Mouse (Mus musculus): ENCODE measurements around the gene Fsip1. TPM values are rescaled to one million over a fixed set of nuclear protein-coding genes. Genes with fewer than 3 reads are reported as not detected.
A peak's percentile ranks its signal among the peaks of the same experiment; 100 is the strongest.

Fsip1 gene
- 0.14 TPM for polyA plus RNA-seq (2012; fragmentation: generic; extraction: Trizol)

DNA sequence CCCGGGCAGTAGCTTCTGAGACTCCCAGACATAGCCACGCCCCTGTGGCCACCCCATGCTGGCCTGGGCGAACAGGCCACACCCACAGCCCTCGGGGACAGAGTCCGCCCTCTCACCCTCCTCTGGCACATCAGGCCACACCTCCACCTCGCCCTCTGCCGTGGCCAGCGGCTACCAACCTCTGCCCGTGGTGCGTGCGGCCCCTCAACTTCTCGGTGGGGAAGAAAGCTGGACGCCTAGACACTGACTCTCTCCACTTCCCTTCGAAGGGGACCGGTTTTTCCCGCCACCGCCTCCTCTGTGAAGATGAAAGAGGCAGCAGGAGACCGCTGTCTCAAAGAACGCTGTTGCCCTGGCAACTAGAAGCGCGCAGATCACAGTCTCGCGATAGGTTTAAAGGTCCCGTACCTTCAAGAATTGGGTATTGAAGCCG lies at the start of gene Fsip1:
Gene Fsip1 (minus strand): TSS at position 346 of the 433 bp plus-strand sequence.
- no peaks in the 10 kb centered on the region for H3K36me3 ChIP-seq (ENCODE audit: control insufficient read depth, insufficient read depth)
- no peaks in the 10 kb centered on the region for H3K79me2 ChIP-seq (ENCODE audit: control insufficient read depth, insufficient read depth)

GRCm38 (mm10) chr2:118306522-118306895 lies 49.7 kb upstream of the Fsip1 start:
- Histone ChIP-seq H3K4me3 (no peak overlapping the region), H3K27me3 (ENCODE audit: control insufficient read depth, insufficient read depth, insufficient read length) (no peaks in the 10 kb centered on the region), H3K79me2 (ENCODE audit: control insufficient read depth, insufficient read depth) (no peaks in the 10 kb centered on the region), H3K36me3 (ENCODE audit: control insufficient read depth, insufficient read depth) (no peaks in the 10 kb centered on the region), H3ac (ENCODE audit: control insufficient read depth, insufficient read length) (no peak overlapping the region), H3K4me2 (ENCODE audit: low read depth) (peak overlapping the region; percentile 40)
- TF ChIP-seq MYOG (IDR thresholded peaks at IDR 0.05; ENCODE audit: control insufficient read depth in 1 of 3, insufficient read depth in 1 of 3, insufficient read length in 2 of 3, low read depth in 2 of 3) (no peak), POLR2AphosphoS2 (IDR thresholded peaks at IDR 0.05; ENCODE audit: insufficient read length, low read depth) (no peak), POLR2A (IDR thresholded peaks at IDR 0.05; ENCODE audit: insufficient read length, low read depth) (no peak), SRF (IDR thresholded peaks at IDR 0.05; ENCODE audit: control insufficient read depth, insufficient read length, low read depth) (no peak), TCF3 (IDR thresholded peaks at IDR 0.05; ENCODE audit: insufficient read length, low read depth) (no peak), E2F4 (IDR thresholded peaks at IDR 0.05; ENCODE audit: insufficient read depth) (no peak), TCF12 (IDR thresholded peaks at IDR 0.05; ENCODE audit: insufficient read depth, poor library complexity, severe bottlenecking) (no peak), REST (IDR thresholded peaks at IDR 0.05; ENCODE audit: insufficient read depth, insufficient read length) (no peak), MAX (IDR thresholded peaks at IDR 0.05; ENCODE audit: low read depth) (no peak)

More for the DNA sequence above, at the start of gene Fsip1:
- Histone ChIP-seq H3K27me3 (ENCODE audit: control insufficient read depth, insufficient read depth, insufficient read length) (no peaks in the 10 kb centered on the region), H3K4me3 (peak within 1 kb of the TSS; percentile 29), H3K4me2 (ENCODE audit: low read depth) (peak within 1 kb of the TSS; percentile 80), H3ac (ENCODE audit: control insufficient read depth, insufficient read length) (no peak within 1 kb of the TSS)
- TF ChIP-seq CEBPB (IDR thresholded peaks at IDR 0.05; ENCODE audit: insufficient read depth, poor library complexity, severe bottlenecking): no peak
- no peak for TF ChIP-seq POLR2AphosphoS2 (IDR thresholded peaks at IDR 0.05; ENCODE audit: insufficient read length, low read depth)
- TF ChIP-seq POLR2A (IDR thresholded peaks at IDR 0.05; ENCODE audit: insufficient read length, low read depth): peak; percentile 40

- no peaks in the 10 kb centered on the region for H3K36me3 ChIP-seq (ENCODE audit: control insufficient read depth, insufficient read depth)
- H3K79me2 ChIP-seq (ENCODE audit: control insufficient read depth, insufficient read depth): no peaks in the 10 kb centered on the region
- H3ac ChIP-seq (ENCODE audit: control insufficient read depth, insufficient read length): no peak overlapping the region
- no peaks in the 10 kb centered on the region for H3K27me3 ChIP-seq (ENCODE audit: control insufficient read depth, insufficient read depth, insufficient read length)
- H3K4me2 ChIP-seq (ENCODE audit: low read depth): peak overlapping the region; percentile 40
- TF ChIP-seq TCF12 (IDR thresholded peaks at IDR 0.05; ENCODE audit: insufficient read depth, poor library complexity, severe bottlenecking) (no peak), MYOD1 (IDR thresholded peaks at IDR 0.05; ENCODE audit: control insufficient read depth in 1 of 3, insufficient read length in 2 of 3, low read depth in 2 of 3) (peak in 2 of 3 experiments; percentile 50 to 65), TCF3 (IDR thresholded peaks at IDR 0.05; ENCODE audit: insufficient read length, low read depth) (no peak), E2F4 (IDR thresholded peaks at IDR 0.05; ENCODE audit: insufficient read depth) (no peak)
- H3K4me3 ChIP-seq: no peak overlapping the region
Measured at GRCm38 (mm10) chr2:118305827-118306521, 49.2 kb upstream of the Fsip1 start.

- TF ChIP-seq POLR2A (IDR thresholded peaks at IDR 0.05; ENCODE audit: insufficient read length, low read depth): no peak
- TF ChIP-seq MYOG (IDR thresholded peaks at IDR 0.05; ENCODE audit: control insufficient read depth in 1 of 3, insufficient read depth in 1 of 3, insufficient read length in 2 of 3, low read depth in 2 of 3): no peak
- TF ChIP-seq TCF3 (IDR thresholded peaks at IDR 0.05; ENCODE audit: insufficient read length, low read depth): no peak
- no peak for TF ChIP-seq TCF12 (IDR thresholded peaks at IDR 0.05; ENCODE audit: insufficient read depth, poor library complexity, severe bottlenecking)
- TF ChIP-seq MAX (IDR thresholded peaks at IDR 0.05; ENCODE audit: low read depth): no peak
- no peak for TF ChIP-seq SRF (IDR thresholded peaks at IDR 0.05; ENCODE audit: control insufficient read depth, insufficient read length, low read depth)
- no peak for TF ChIP-seq E2F4 (IDR thresholded peaks at IDR 0.05; ENCODE audit: insufficient read depth)
- no peak for TF ChIP-seq MYOD1 (IDR thresholded peaks at IDR 0.05; ENCODE audit: control insufficient read depth in 1 of 3, insufficient read length in 2 of 3, low read depth in 2 of 3)
- TF ChIP-seq USF1 (IDR thresholded peaks at IDR 0.05; ENCODE audit: low read depth): no peak
- no peak for TF ChIP-seq POLR2AphosphoS2 (IDR thresholded peaks at IDR 0.05; ENCODE audit: insufficient read length, low read depth)
- Histone ChIP-seq H3ac (ENCODE audit: control insufficient read depth, insufficient read length) (no peak overlapping the region), H3K4me3 (no peak overlapping the region), H3K36me3 (ENCODE audit: control insufficient read depth, insufficient read depth) (no peaks in the 10 kb centered on the region), H3K79me2 (ENCODE audit: control insufficient read depth, insufficient read depth) (no peaks in the 10 kb centered on the region), H3K4me2 (ENCODE audit: low read depth) (no peak overlapping the region), H3K27me3 (ENCODE audit: control insufficient read depth, insufficient read depth, insufficient read length) (no peaks in the 10 kb centered on the region)
Measured at GRCm38 (mm10) chr2:118303456-118303855, 46.7 kb upstream of the Fsip1 start.

- no peaks in the 10 kb centered on the region for H3K27me3 ChIP-seq (ENCODE audit: control insufficient read depth, insufficient read depth, insufficient read length)
- no peak overlapping the region for H3K4me2 ChIP-seq (ENCODE audit: low read depth)
- H3K4me3 ChIP-seq: no peak overlapping the region
- H3ac ChIP-seq (ENCODE audit: control insufficient read depth, insufficient read length): no peak overlapping the region
- H3K79me2 ChIP-seq (ENCODE audit: control insufficient read depth, insufficient read depth): no peaks in the 10 kb centered on the region
- TF ChIP-seq MAX (IDR thresholded peaks at IDR 0.05; ENCODE audit: low read depth): no peak
- no peak for TF ChIP-seq MYOG (IDR thresholded peaks at IDR 0.05; ENCODE audit: control insufficient read depth in 1 of 3, insufficient read depth in 1 of 3, insufficient read length in 2 of 3, low read depth in 2 of 3)
- TF ChIP-seq MYOD1 (IDR thresholded peaks at IDR 0.05; ENCODE audit: control insufficient read depth in 1 of 3, insufficient read length in 2 of 3, low read depth in 2 of 3): no peak
- no peak for TF ChIP-seq REST (IDR thresholded peaks at IDR 0.05; ENCODE audit: insufficient read depth, insufficient read length)
- TF ChIP-seq USF1 (IDR thresholded peaks at IDR 0.05; ENCODE audit: low read depth): no peak
- no peak for TF ChIP-seq CEBPB (IDR thresholded peaks at IDR 0.05; ENCODE audit: insufficient read depth, poor library complexity, severe bottlenecking)
- TF ChIP-seq SRF (IDR thresholded peaks at IDR 0.05; ENCODE audit: control insufficient read depth, insufficient read length, low read depth): no peak
- no peak for TF ChIP-seq TCF12 (IDR thresholded peaks at IDR 0.05; ENCODE audit: insufficient read depth, poor library complexity, severe bottlenecking)
- no peaks in the 10 kb centered on the region for H3K36me3 ChIP-seq (ENCODE audit: control insufficient read depth, insufficient read depth)
Measured at GRCm38 (mm10) chr2:118301656-118302055, 44.9 kb upstream of the Fsip1 start.
